Mouse (Mus musculus): ENCODE measurements around the gene Id2.

Id2 gene

DNA sequence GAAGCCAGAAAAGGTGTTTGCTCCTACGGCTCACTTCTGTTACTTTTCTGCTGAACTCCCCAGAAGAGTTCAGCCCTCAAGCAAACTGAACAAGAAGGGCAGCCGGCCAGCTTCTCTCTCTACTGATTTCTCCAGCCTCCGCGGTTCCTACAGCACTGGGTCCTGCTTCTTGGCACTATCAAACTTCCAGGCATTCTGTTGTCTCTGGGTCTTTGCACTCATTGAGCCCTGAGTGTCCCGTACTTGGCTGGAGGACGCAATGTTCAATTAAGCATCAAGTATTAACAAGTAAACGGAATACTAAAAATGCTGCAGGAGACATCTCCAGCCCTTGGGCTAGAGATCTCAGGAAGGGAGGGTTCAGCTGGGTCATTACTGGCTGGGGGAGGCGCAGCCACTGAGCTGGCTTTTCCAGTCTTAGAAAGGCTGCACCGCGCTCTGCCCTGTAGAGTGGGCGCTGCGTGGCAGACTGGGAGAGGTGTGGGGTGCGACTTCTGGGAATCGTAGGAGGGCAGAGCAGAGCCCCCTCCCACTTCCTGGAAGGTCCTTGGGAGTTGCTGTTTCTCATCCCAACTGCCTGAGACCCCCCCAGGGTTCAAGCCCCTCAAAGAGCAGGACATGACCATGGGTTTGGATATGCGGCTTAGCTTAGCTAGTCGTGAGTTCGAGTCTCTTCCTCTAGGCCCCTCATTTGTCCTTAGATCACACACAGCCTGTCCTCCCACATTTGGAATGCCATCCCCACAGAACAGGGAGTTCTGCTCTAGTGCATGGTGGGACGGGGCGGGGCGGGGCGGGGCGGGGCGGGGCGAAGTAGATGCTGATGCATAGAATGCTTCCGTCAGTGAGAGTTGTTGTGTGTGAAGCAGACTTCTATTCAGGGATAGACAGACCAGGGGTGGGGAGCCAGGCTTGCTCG, 13.4 kb downstream of the Id2 start:
- no peak for DNase-seq (ENCODE audit: low spot score in 2 of 2)

DNA sequence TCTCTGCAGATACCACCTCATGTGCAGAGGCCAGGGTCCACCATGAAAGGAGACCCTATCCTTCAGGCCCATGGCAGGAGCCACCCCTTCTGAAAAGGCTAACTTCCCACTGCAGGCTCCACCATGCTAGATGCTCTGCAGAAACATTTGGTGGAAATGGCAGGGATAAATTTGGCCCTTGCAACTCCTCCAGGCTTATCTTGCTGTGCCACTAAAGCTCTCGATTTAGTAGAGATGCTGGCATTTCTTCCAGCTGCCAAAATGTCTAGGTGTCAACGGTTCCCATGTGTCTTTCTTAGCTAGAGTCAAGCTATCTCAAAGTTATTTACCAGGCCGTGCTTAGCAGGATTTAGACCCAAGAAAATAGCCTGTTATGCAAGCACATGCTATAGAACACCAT, 22.6 kb downstream of the Id2 start:
- DNase-seq (ENCODE audit: low spot score in 2 of 2) = peak in 1 of 2 experiments; percentile 34

DNA sequence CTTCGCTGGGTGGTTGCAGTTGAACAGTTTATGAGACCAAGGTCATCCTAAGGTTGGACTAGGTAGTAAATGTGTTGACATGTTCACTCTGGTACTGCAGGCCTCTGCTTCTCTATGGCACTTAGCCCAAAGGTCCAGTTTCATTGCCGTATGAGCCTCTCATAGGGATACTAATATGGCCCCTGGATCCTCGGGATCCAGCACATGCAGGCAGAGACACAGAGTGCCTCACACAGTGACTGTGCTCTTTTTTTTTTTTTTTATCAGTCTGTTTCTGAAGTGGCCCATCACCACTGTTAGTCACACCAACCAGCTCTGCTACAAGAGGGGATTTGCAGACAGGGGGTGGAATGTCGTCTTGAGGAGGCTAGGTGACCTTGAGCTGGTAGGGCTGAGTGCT, 23.6 kb downstream of the Id2 start:
- no peak for DNase-seq (ENCODE audit: low spot score in 2 of 2)

DNA sequence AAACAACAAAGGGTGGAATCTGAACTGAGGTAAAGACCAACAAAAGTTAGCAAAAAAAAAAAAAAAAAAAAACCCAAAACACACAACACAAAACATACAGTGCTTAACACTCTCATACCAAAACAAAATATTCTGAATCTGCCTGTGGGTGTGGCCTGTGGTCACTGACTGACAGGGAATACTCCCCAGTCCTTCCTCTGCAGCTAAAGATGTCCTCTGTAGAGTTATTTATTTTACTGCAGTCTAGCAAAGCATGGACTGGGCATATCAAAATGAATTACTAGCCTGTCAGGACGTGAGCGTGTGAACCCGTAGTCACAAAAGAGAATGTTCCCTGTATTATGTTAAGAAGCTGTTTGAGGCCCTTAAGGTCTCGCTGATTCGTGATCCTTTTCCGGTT, 34.7 kb downstream of the Id2 start:
- DNase-seq (ENCODE audit: low spot score in 2 of 2) = no peak

DNA sequence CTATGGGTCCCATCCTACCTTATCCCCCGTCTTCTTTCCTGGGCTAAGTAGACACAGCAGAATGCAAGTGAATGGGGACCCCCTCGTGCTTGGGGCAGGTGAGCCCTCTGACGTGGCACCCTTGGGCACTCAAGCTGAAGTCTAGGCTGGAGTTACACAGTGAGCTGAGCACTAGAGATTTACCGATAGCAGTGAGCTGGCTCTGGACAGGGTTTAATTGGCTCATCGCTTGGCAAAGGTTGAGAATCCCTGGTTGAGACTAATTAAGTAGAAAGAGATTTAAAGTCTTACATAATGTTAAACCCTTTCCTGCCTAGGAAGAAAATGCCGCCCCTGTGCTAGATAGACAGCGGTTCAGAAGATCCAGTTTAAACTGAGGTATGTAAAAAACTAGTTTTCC, 36.0 kb downstream of the Id2 start:
- DNase-seq (ENCODE audit: low spot score in 2 of 2) = no peak

DNA sequence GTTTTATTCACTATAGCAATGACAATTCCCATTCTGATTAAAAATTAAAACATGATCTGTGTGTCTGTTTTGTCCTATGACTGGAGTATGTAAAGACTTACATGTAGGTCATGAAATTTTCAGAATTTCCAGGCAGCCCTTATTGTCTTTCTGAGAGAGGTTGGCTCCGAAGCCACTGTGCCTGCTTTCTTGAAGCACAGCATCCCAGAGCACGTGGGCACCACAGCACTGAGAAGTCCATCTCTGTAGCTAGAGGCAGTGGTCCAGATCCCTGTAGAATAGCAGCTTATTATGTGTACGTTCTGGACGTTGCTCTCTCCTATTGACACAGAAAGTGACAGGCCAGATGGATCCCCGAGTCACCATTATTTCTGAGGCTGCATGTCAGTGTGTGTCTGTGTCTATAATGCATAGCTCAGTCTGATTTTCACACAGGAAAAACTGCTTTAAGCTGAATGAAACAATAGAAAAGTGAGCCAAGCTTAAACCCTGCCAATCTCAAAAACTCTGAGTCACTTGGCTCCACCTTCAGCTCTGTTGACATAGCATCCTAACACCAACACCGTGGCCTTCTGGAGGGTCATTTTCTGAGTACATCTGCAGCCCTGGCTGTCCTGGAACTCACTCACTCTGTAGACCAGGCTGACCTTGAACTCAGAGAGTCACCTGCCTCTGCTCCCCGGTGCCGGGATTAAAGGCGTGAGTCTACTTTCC, 37.3 kb downstream of the Id2 start:
- peak in 1 of 2 experiments; percentile 39 for DNase-seq (ENCODE audit: low spot score in 2 of 2)

DNA sequence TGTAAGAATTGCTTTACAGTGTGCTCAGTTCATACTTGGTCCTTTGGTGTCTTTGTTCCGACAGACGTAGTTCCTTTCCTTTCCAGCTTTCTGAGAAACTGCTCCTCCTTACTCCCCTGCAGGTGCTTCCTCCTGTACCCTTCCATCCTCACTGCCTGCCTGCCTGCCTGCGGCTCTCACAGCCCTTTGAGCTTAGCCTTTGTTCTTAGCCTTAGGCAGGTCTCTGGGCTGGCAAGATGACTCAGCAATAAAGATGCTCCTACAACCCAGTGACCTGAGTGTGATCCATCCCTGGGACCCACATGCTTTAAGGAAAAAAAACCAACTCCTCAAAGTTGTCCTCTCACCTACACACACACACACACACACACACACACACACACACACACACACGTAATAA, 42.0 kb downstream of the Id2 start:
- no peak for DNase-seq (ENCODE audit: low spot score in 2 of 2)

DNA sequence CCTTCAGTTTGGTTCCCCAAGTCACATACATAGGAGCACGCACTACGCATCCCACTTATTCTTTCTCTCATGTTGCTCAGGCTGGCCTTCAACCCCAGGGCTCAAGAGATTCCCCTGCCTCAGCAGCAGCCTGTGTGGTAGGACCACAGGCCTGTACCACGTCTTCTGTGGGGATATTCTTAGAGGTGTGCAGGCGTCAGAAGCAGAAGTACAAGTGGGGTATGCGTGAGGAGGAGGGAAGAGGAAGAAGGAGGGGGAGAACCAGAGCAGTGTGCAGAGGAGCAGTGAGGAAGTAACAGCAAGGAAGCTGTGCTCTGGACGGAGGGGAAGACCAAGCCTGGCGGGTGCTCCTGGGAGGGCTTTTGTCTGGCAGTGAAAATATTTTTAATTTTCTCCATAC, 42.4 kb downstream of the Id2 start:
- no peak for DNase-seq (ENCODE audit: low spot score in 2 of 2)

DNA sequence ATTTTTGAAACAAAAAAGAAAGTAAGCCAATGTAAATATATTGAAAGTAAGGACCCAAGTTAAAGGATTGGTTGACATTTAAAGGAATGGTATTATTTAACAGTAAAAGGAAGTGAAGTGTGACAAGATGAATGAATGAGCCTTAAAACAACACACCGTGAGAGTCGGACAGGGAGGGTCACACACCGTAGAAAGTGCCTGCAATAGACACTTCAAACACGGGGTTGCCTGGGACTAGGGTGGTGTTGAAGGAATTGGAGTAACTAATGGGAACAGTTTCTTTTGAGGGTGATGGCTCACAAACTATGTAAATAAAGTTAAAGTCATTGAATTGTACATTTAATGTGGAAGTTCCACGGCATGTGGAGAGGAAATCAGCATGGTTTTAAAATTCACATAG, 47.7 kb downstream of the Id2 start:
- DNase-seq (ENCODE audit: low spot score in 2 of 2) = no peak

DNA sequence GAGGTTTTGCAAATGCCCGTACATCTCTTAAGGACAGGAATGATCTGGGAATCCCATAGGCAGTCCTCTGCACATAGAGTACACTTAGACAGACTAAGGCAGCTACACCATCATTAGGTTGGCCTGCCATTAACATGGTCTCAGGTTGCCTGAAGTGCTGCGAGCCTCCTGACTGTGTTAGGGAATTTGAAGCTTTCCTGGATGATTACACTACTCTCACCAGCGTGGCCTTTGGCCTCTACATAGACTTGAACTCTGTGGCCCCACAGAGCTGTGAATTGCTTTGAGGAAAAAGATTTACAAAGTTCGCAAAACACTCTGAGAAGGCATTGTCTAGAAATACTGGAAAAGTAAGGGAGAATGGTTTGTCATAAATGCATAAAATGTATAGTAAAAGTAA, 52.4 kb downstream of the Id2 start:
- no peak for DNase-seq (ENCODE audit: low spot score in 2 of 2)

DNA sequence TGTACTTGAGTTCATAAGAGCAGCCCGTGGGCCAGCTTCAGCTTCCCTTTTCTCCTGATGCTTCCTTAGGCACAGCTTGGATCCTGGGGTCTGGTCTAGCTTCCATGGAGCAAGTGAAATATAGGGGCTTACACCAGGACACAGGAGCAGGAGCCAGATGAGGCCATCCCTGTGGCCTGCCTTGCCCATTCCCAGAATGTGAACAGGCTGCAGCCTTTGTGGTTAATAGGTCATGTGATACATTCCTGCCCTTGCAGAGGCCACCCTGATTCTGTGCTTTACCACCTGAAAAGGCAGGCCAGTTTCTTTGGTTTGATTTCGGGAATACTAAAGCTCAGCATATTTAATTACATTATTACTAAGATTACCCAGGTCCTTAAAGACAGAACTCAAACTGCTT, 52.9 kb downstream of the Id2 start:
- no peak for DNase-seq (ENCODE audit: low spot score in 2 of 2)

Measured in right cerebral cortex, adult 2 months (tissue).